Mouse (Mus musculus): ENCODE results near the gene Fxyd5. TPM values are rescaled to one million over a fixed set of nuclear protein-coding genes. Genes with fewer than 3 reads are reported as not detected.

The Fxyd5 gene
- polyA plus RNA-seq, 1 experiment: 107 TPM

GRCm38 (mm10) chr7:31063074-31063560 lies 20.8 kb upstream of the Fxyd5 start:
- no peak for DNase-seq (ENCODE audit: low spot score)

DNA sequence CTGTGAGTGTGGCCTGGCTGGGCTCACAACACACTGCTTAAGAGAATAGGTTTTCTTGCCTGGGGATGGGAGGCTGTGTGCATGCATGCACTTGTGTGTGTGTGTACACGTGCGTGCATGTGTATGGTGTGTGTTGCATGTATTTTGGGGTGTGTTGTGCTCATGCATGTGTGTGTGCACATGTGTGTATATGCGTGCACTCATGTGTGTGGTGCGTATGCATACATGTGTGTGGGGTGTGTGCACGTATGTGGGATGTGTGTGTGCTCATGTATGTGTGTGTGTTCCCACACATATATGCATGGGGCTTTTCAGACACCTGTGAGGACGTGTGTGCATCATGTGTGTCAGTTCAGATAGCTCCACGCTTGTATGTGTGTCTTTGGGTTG lies 18.3 kb upstream of the Fxyd5 start:
- DNase-seq (ENCODE audit: low spot score): no peak

DNA sequence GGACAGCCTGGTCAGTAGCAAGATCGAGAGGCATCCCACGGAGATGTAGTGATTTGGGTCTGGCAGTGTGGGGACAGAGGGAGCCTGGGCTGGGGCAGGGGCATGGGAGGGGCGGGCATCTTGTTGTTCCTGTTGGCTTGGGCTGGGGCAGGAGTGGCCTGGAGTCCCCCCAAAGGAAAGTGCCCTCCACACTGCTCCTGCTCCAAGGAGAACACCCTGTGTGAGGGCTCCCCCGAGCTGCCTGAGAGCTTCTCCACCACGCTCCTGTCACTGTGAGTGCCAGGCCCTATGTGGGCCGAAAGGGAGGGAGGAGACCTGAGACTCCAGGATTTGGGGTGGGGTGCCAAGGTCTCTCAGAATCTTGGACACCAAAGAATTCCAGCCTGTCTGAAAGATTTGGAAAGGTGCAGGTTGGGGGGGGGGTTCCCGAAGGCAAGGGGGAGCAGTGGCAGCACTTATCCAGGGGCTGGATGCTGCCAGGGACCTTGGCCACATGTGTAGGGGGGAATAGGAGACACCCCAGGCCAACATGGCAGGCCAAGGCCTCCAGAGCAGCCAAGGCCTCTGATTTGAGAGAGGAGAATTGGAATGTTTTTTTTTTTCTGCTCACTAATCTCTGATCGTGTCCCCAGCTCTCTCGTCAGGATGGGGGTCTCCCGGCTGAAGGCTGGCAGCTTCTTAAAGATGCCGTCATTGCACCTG lies 17.8 kb upstream of the Fxyd5 start:
- DNase-seq (ENCODE audit: low spot score): no peak

DNA sequence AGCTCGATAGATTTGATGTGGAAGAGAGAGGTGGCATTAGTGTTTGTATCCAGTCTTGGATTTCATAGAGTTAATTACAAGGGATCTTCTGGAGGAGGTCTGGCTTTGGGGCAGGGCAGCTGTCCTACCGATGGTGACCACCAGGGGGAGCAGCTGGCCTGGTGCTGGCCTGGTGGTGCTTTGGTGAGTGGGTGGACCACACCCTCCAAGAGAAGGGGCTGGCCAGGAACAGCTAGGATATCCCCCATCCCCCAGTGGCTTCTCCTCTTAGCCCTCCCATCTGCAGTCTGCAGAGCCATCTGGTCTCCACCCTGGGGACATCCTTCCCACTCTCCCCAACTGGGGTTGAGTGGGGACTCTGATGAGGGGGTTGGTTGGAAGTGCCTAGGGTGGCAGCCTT lies 16.8 kb upstream of the Fxyd5 start, which contains the start of gene Lgi4:
TSS of gene Lgi4 (plus strand) at position 235 of the 400 bp plus-strand sequence.
- DNase-seq (ENCODE audit: low spot score): peak; percentile 80

GRCm38 (mm10) chr7:31058211-31058610 lies 15.9 kb upstream of the Fxyd5 start:
- no peak for DNase-seq (ENCODE audit: low spot score)

- DNase-seq (ENCODE audit: low spot score): no peak
Observed at GRCm38 (mm10) chr7:31057730-31058129, 15.4 kb upstream of the Fxyd5 start.

GRCm38 (mm10) chr7:31057071-31057470 lies 14.8 kb upstream of the Fxyd5 start, which contains the start of gene Fxyd1:
TSS of gene Fxyd1 (minus strand) at chr7:31057199.
- DNase-seq (ENCODE audit: low spot score): no peak

DNA sequence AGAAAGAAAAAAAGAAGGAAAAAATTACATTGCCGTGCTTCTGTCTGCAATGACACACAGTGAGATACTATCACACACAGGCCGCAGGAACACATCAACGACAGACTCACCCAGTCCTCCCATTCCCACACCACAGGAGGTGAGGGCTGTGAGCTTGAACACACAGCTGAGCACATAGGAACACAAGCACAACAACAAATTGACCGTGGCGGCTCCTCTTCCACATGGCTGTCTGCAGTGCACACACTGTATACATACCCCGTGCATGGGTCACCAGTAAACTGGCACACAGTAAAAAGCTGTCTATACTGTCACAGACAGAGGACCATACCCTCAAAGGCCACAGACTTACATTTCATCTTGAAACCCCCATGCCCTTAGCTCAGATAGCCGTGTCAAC lies 14.2 kb upstream of the Fxyd5 start:
- no peak for DNase-seq (ENCODE audit: low spot score)

- DNase-seq (ENCODE audit: low spot score): no peak
Observed at GRCm38 (mm10) chr7:31055883-31056282, 13.6 kb upstream of the Fxyd5 start.

- DNase-seq (ENCODE audit: low spot score): peak; percentile 72
Observed at GRCm38 (mm10) chr7:31055354-31055824, 13.1 kb upstream of the Fxyd5 start.

DNA sequence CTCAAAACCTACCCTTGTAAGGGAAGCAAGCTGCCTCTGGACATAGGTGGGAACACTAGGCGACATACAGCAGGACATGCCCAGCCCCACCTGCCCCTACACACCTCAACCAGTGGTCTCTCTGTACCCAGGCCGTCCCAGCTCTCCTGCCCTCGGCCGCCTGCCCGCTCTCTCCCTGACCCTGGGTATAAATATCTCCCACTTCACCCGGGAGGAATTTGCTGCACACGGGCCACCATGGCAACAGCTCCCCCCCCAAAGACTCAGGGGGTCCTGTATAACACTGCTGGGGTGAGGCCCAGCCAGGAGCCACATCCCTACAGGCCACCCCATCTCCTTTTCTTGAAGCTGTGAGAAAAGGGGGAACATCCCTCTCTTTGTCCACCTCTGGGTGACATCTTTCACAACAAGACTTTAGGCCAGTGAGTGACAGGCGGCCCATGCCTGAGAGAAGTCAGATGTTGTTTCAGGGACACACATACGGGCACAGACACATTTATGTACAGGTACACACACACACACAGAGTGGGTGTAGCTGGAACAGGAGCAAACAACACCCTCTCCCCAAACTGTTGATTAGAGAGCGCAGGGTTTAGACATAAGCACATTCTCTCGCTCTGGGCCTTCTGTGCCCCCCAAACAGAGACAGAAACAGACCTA lies 12.5 kb upstream of the Fxyd5 start:
- DNase-seq (ENCODE audit: low spot score): no peak

DNA sequence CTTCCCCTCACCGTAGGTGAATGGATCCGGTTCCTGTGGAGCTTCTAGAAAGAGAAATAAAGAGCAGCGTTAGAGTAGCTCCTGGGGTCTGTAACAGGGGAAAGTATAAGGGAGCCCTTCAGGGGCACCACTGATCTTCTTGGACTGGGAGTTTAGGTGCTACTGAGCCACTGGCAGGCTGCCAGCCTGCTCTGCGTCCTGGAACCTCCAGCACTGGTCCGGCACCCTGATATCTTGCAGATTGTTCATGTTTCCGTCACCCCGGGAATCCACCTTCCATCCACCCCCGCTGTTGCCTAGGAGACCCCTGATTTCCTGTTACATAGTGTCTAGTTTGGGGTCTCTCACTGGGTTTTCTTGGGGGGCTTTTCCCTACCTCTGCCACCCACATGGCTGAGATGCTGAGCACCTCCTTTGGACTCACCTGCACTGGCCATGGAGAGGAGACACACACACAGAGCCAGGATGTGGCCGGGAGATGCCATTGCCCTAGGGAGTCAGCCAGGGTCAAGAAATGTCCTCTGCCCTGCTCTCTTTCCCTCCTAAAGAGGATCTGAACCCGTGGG lies 11.7 kb upstream of the Fxyd5 start:
- DNase-seq (ENCODE audit: low spot score): no peak

GRCm38 (mm10) chr7:31052636-31053434 lies 10.6 kb upstream of the Fxyd5 start:
- DNase-seq (ENCODE audit: low spot score): no peak

DNA sequence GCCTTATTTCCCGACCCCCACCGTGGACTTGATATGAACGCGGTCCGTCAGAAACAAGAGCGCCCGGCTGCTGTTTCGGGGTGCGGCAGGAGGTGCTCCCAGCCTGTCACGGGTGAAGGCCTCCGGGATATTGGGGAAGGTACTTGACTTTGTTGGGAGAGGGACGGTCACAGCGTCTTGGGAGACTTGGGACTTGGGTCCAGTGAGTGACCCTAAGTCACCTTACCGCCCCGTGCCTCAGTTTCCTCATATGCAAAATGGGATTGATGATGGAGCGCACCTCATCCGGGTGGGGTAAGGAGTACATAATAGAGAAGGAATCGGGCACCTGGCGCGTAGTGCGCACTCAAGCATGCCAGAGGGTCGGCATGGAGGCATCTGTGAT lies 10.0 kb upstream of the Fxyd5 start:
- DNase-seq (ENCODE audit: low spot score): no peak

GRCm38 (mm10) chr7:31051321-31052021 lies 9.2 kb upstream of the Fxyd5 start, which contains the start of gene Fxyd7:
TSS of gene Fxyd7 (minus strand) at chr7:31051467.
- no peak for DNase-seq (ENCODE audit: low spot score)

GRCm38 (mm10) chr7:31050921-31051320 lies 8.6 kb upstream of the Fxyd5 start:
- DNase-seq (ENCODE audit: low spot score): no peak

GRCm38 (mm10) chr7:31050487-31050886 lies 8.2 kb upstream of the Fxyd5 start:
- DNase-seq (ENCODE audit: low spot score): no peak

DNA sequence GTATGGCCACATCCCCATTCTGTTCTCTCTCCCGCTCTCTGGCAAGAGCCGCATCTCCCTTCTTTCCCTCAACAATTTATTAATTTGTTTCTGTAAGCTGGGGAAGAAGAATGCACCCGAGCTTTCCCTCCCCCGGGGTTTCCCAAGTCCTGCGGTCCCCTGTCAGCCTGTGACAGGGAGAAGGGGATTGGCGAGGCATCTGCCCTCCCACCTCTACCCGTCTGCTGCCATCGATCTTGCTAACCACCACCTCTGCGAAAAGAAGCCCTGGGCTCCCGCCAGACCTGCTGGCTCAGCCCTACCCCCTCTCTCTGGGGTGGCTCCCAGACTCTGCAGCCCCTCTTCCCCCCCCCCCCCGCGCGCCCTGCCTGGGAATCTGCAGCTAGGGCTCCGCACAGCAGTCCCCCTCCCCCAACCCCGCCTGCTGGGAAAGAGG lies 7.6 kb upstream of the Fxyd5 start:
- no peak for DNase-seq (ENCODE audit: low spot score)

- DNase-seq (ENCODE audit: low spot score): no peak
Observed at GRCm38 (mm10) chr7:31049135-31049845, 7.0 kb upstream of the Fxyd5 start.

DNA sequence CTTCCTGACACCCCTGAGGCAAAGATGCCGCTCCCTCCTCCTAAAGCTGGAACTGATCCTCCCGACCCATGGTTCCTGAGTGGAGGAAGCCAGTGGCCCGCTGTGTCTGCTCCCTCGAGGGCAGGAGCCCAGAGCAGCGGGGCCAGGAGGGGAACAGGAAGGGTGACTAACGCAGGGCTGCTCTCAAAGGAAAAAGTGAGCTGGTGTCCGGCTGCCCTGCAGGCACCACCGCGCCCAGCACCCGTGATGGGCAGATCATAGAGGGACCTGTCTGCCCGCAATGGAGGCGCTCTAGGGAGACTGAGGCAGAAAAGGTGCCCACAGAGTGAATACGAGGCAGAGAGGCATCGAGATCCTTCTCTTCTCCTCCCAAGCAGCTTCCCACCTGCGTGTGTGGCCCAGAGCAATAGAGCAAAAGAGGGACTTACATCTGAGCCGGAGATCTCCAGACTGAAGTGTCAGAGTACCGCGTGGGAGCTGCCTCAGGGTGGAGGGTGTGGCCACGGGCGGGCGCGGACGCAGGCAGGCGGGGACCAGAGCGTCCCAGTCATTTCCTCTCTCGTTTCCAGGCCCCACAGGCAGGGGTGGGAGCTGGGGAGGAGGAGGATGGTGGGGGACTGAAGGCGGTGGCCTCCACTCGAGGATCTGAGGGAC lies 492 bp downstream of the Fxyd5 start:
- no peak for DNase-seq (ENCODE audit: low spot score)

Measured in urinary bladder, adult 2 months (tissue).